Mouse (Mus musculus) gastrocnemius, postnatal 36 days (tissue): ENCODE measurements around the gene Fam189a1. TPM values are rescaled to one million over a fixed set of nuclear protein-coding genes. Genes with fewer than 3 reads are reported as not detected.
A peak's percentile ranks its signal among the peaks of the same experiment; 100 is the strongest.

Experiments used
- DNase-seq, 2 experiments: peaks; one replicate each; pipeline ENCODE4 v3.0.0; 2022
- intact Hi-C: fragments of 180-260 bp; cut with DNase I; formaldehyde crosslinking; loops from one replicate; pipeline ENCODE4 v1.15.1; 2025
- total RNA-seq, 2 experiments: library from RNA; stranded (reverse); gene quantifications; 2 replicates each; pipeline ENCODE4 v1.2.3; 2021

The Fam189a1 gene
- total RNA-seq, 2 experiments from 2014 or later: not detected

GRCm38 (mm10) chr7:65105097-65105467 is 51.3 kb downstream of the Fam189a1 start:
- intact Hi-C loops: no loop called here

GRCm38 (mm10) chr7:65104207-65105096 is 51.9 kb downstream of the Fam189a1 start:
- DNase-seq: no peak
- intact Hi-C loops: no loop called here

More at GRCm38 (mm10) chr7:65105097-65105467, 51.3 kb downstream of the Fam189a1 start:
- no peak for DNase-seq

GRCm38 (mm10) chr7:65101661-65102060 is 54.7 kb downstream of the Fam189a1 start:
- intact Hi-C loops: no loop called here
- no peak for DNase-seq

- intact Hi-C loops: no loop called here
- no peak for DNase-seq
Observed at GRCm38 (mm10) chr7:65097708-65098107, 58.7 kb downstream of the Fam189a1 start.

- intact Hi-C loops: no loop called here
- DNase-seq: no peak
Observed at GRCm38 (mm10) chr7:65095631-65096107, 60.7 kb downstream of the Fam189a1 start.

- DNase-seq: no peak
- intact Hi-C loops: no loop called here
Observed at GRCm38 (mm10) chr7:65093314-65093713, 63.1 kb downstream of the Fam189a1 start.

GRCm38 (mm10) chr7:65091486-65091885 is 64.9 kb downstream of the Fam189a1 start:
- intact Hi-C loops: no loop called here
- no peak for DNase-seq

- DNase-seq: no peak
- intact Hi-C loops: no loop called here
Observed at GRCm38 (mm10) chr7:65085972-65086371, 70.4 kb downstream of the Fam189a1 start.

GRCm38 (mm10) chr7:65082778-65083091 is 73.6 kb downstream of the Fam189a1 start:
- DNase-seq: no peak
- intact Hi-C loops: no loop called here

GRCm38 (mm10) chr7:65081979-65082777 is 74.2 kb downstream of the Fam189a1 start:
- intact Hi-C loops: no loop called here

GRCm38 (mm10) chr7:65076134-65076533 is 80.2 kb downstream of the Fam189a1 start:
- intact Hi-C loops: loop anchor here (5.0 to 10.0 kb wide), 2 partner anchors 201 to 294 kb away; partner anchors contain the start of gene Nsmce3
- DNase-seq: no peak

More at GRCm38 (mm10) chr7:65081979-65082777, 74.2 kb downstream of the Fam189a1 start:
- DNase-seq: no peak

- no peak for DNase-seq
- intact Hi-C loops: loop anchor here (10.0 kb wide), 1 partner anchor 199 kb away; the partner anchor contains the start of gene Nsmce3
Observed at GRCm38 (mm10) chr7:65074194-65074593, 82.2 kb downstream of the Fam189a1 start.

- peak; percentile 25 to 34 for DNase-seq
- intact Hi-C loops: loop anchor here (2.0 to 10.0 kb wide), 2 partner anchors 123 to 199 kb away; partner anchors contain the start of gene Nsmce3
Observed at GRCm38 (mm10) chr7:65073555-65073954, 82.8 kb downstream of the Fam189a1 start.

GRCm38 (mm10) chr7:65066211-65066610 is 90.2 kb downstream of the Fam189a1 start:
- DNase-seq: no peak
- intact Hi-C loops: no loop called here

- DNase-seq: no peak
- intact Hi-C loops: no loop called here
Observed at GRCm38 (mm10) chr7:65065457-65065856, 90.9 kb downstream of the Fam189a1 start.

- no peak for DNase-seq
- intact Hi-C loops: no loop called here
Observed at GRCm38 (mm10) chr7:65064638-65065037, 91.7 kb downstream of the Fam189a1 start.

GRCm38 (mm10) chr7:65064096-65064495 is 92.3 kb downstream of the Fam189a1 start:
- DNase-seq: no peak
- intact Hi-C loops: no loop called here

- intact Hi-C loops: no loop called here
- DNase-seq: no peak
Observed at GRCm38 (mm10) chr7:65060163-65060799, 96.1 kb downstream of the Fam189a1 start.

GRCm38 (mm10) chr7:65056864-65057263 is 99.5 kb downstream of the Fam189a1 start:
- no peak for DNase-seq
- intact Hi-C loops: no loop called here

- DNase-seq: no peak
- intact Hi-C loops: no loop called here
Observed at GRCm38 (mm10) chr7:65051986-65052385, 104.4 kb downstream of the Fam189a1 start.
